Mouse (Mus musculus) liver, embryonic 13.5 days (tissue): ENCODE measurements around the gene Zfp658. TPM values are rescaled to one million over a fixed set of nuclear protein-coding genes. Genes with fewer than 3 reads are reported as not detected.

Source experiments
- polyA plus RNA-seq: library from polyadenylated mRNA; unstranded; fragments of >200 nt; fragmentation: Nextera tagmentation; extraction: Ambion mirVana; gene quantifications from 2 replicates; pipeline ENCODE4 v1.2.1, GENCODE M21; 2015

Zfp658 gene
- polyA plus RNA-seq, 1 experiment from 2014 or later = 0.20 TPM

Other genes with a start within 250 kb of the Zfp658 start
- 4.1 and 5.8 TPM in 2 replicates for gene Zfp715, start 249.0 kb upstream of the Zfp658 start, polyA plus RNA-seq
- gene Siglecf, start 210.9 kb upstream of the Zfp658 start, polyA plus RNA-seq = 2.0 and 2.2 TPM in 2 replicates
- gene Siglecg, start 154.1 kb upstream of the Zfp658 start, polyA plus RNA-seq = 0.28 and 0.32 TPM in 2 replicates
- gene Lim2, start 134.6 kb upstream of the Zfp658 start, polyA plus RNA-seq = not detected in 2 replicates
- 7.1 and 9.6 TPM in 2 replicates for gene Nkg7, start 125.2 kb upstream of the Zfp658 start, polyA plus RNA-seq
- not detected in 2 replicates for gene Cldnd2, start 121.5 kb upstream of the Zfp658 start, polyA plus RNA-seq
- 241 and 252 TPM in 2 replicates for gene Etfb, start 118.2 kb upstream of the Zfp658 start, polyA plus RNA-seq
- not detected in 2 replicates for gene Gm45233, start 118.1 kb upstream of the Zfp658 start, polyA plus RNA-seq
- gene Vsig10l, start 99.1 kb upstream of the Zfp658 start, polyA plus RNA-seq = 0.58 and 0.85 TPM in 2 replicates
- not detected in 2 replicates for gene Iglon5, start 72.2 kb upstream of the Zfp658 start, polyA plus RNA-seq
- gene 4931406B18Rik, start 56.3 kb upstream of the Zfp658 start, polyA plus RNA-seq = not detected in 2 replicates
- gene Cd33, start 17.8 kb upstream of the Zfp658 start, polyA plus RNA-seq = 1.3 TPM in 2 replicates
- gene Zfp719, start 17.4 kb downstream of the Zfp658 start, polyA plus RNA-seq = 2.0 and 2.7 TPM in 2 replicates
- 0.08 TPM in 1 of 2 replicates, not detected in the other for gene Zfp819, start 44.9 kb downstream of the Zfp658 start, polyA plus RNA-seq
- gene Ceacam18, start 72.5 kb downstream of the Zfp658 start, polyA plus RNA-seq = not detected in 2 replicates
- gene Siglece, start 97.9 kb downstream of the Zfp658 start, polyA plus RNA-seq = 1.6 and 1.9 TPM in 2 replicates
- 5.2 and 5.3 TPM in 2 replicates for gene Ctu1, start 109.8 kb downstream of the Zfp658 start, polyA plus RNA-seq
- not detected in 2 replicates for gene Klk14, start 128.2 kb downstream of the Zfp658 start, polyA plus RNA-seq
- not detected in 2 replicates for gene Klk13, start 150.3 kb downstream of the Zfp658 start, polyA plus RNA-seq
- gene Klk12, start 206.6 kb downstream of the Zfp658 start, polyA plus RNA-seq = not detected in 2 replicates
- gene Klk11, start 212.3 kb downstream of the Zfp658 start, polyA plus RNA-seq = not detected in 2 replicates
- gene Klk10, start 218.8 kb downstream of the Zfp658 start, polyA plus RNA-seq = not detected in 2 replicates
- not detected in 2 replicates for gene Klk9, start 229.6 kb downstream of the Zfp658 start, polyA plus RNA-seq
- 9.3 and 11.1 TPM in 2 replicates for gene Klk8, start 235.3 kb downstream of the Zfp658 start, polyA plus RNA-seq
- gene Klk7, start 249.0 kb downstream of the Zfp658 start, polyA plus RNA-seq = not detected in 2 replicates